Mouse (Mus musculus) adrenal gland, adult 18-20 months (tissue): ENCODE measurements at regions not wholly inside any gene's neighbourhood (a gene's known extent, or its start where the extent isn't known, plus 50 kb on each side); places are given as distances from the start of the nearest gene placed in this dataset.

Experiments used
- DNase-seq, 2 experiments: peaks; one replicate each; pipeline ENCODE4 v3.0.0; 2021 to 2022; ENCODE audit warnings: low spot score in 2 of 2

DNA sequence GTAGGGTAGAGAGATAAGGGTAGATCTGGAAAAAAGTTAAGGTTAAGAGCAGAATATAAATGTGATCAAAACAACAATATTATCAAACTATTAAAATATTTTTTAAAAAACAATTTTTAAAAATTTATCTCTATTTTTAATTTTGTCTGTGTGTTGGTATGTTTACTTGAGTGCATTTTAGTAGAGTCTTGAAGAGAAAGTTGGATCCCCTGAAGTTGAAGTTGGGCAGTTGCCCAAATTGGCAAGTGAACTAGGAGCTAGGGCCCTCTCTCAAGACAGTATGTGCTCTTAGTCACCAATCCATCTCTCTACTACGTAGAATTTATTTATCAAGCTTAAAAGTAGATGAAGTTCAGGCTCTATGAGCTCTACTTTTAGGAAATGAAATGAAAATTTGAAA lies 59.9 kb downstream of the Adamts1 start:
- no peak for DNase-seq

GRCm38 (mm10) chr16:85738606-85739195 lies 64.2 kb downstream of the Adamts1 start:
- DNase-seq = no peak

DNA sequence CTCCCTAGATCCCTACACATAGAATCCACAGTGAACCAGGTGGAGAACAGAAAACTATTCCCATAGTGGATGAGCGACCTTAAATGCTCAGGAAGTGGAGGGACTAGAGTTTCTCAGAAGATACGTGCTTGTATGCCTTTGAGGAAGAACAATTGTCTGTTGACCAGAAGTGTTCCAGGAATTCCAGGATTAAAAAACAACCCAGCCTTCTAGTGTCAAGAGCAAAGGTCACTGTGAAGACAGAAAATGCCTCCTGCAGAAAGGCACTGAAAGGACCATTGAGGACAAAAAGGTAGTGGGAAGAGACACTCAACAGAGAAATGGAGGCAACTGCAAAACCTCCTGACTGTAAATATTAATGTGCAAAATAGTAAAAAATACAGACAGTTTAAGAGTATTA lies 74.9 kb downstream of the Adamts1 start:
- DNase-seq = no peak

GRCm38 (mm10) chr16:85721968-85722367 lies 80.9 kb downstream of the Adamts1 start:
- DNase-seq = no peak

GRCm38 (mm10) chr16:85712291-85712690 lies 90.6 kb downstream of the Adamts1 start:
- DNase-seq = no peak

- DNase-seq = no peak
These were observed 98.5 kb downstream of the Adamts1 start for GRCm38 (mm10) chr16:85704254-85705020.

DNA sequence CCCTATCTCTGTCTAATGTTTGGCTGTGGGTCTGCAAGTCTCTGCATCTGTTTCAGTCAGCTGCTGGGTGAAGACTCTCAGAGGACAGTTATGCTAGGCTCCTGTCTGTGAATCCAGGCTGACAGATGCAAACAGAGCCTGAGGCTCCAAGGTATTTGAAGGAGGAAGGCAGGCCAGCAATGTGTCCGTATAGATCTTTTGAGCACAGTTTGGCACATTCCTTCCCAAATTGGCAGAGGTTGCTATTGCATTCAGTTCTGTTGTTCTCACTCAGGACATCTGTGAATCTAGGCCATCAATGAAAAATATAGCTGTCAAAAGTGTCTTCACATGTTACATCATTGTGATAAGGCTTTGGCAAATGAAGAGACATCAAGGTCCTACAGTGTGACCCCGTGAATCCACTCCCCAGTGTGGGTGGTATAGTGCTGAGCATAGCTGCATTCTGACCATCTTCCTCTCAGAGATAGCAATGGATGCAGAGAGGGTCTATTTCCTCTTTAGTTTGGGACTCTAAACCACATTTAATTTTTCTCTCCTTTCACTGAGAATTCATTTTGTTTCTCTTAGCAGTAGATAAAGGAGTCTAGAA lies 99.9 kb downstream of the Adamts1 start:
- DNase-seq = no peak

DNA sequence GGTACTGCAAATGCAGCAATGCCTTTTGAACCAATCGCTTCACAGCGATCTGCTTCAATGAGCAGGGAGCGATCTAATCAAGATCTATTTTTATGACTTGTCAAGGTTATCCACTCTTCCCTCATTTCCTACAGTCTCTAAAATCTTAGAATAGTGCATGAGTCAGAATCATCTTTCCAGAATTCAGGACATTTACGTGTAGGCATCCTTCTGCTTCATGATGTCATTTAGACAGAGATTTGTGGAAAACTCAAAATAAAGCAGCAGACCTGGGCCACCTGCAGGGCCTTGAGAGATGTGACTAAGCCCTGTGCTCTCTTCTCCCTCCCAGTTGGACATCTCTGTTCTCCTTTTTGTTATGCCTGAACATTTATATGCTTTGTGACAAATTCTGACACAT lies 103.6 kb downstream of the Adamts1 start:
- no peak for DNase-seq

- DNase-seq = no peak
These were observed 120.2 kb downstream of the Adamts1 start for GRCm38 (mm10) chr16:85682721-85683120.

- no peak for DNase-seq
These were observed 122.6 kb downstream of the Adamts1 start for GRCm38 (mm10) chr16:85680351-85680750.

GRCm38 (mm10) chr16:85678781-85679180 lies 124.1 kb downstream of the Adamts1 start:
- no peak for DNase-seq

DNA sequence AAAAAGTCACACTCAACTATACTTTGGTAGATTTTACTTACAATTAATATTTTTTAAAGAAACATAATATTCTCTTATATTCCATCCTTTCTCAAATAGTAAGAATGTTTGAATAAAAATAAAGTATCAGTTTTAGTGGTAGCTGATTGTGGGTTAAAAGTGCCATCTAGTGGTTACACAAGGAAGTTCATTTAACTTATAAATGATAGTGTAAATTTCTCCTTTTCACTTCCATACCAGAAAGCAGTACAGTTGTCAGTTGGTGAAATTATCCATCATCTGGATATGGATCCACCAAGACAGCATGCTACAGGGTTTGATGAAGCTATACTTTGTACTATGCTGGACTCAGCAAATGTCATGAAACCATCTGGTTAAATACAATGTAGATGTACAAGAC lies 124.7 kb downstream of the Adamts1 start:
- DNase-seq = no peak

DNA sequence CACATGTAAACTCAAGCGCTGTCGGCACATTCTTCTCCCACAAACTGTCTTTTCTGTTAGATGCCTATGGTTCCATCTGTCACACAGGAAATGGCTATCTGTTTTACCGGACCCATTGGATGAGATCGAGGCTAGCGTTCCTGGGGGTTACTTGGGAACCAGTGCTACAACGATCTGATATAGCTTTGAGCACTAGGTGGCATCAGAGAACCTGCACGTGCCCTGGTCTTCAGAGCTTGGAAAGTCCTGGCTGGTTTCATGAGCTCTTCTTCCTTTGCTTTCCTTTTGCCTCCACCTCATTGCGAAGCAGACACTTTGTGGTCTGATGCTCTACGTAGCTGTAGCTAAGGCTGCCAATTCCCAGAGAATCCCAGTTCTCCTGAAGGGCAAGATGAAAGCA lies 123.8 kb upstream of the Cyyr1 start:
- DNase-seq = peak in 1 of 2 experiments; percentile 12

DNA sequence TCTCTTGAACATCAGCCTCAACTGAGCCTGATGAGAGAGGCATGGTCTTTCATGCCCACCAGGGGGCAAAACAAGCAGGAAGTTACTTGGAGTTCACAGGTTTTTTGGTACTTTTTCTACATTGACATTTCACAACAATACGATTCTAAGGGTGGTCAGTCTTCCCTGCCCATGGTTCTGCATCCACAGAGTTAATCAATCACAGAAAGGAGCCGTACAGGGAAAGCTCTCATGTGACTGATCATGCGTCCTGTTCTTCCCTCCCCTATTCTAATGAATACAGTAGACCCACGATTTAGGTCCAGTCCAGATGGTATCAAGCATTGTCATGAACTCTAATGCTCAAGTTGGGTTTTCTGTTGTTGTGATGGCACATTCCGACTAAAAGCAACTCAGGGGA lies 115.6 kb upstream of the Cyyr1 start:
- no peak for DNase-seq

DNA sequence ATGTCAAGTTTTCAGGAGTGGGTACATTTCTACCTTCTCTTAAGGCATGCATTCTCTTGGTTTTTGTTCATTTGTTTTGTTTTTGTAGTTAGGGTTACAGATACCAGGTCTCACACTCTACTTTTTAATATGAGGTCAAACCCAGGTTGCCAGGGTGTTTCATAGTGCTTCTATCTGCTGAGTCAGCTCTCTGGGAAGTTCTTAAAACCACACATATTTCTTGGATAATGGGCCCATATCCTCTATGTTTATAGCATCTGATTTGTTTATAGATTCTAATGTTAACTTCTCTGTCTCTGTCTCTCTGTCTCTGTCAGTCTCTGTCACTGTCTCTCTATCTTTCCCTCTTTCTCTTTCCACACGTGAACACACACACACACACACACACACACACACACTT lies 114.6 kb upstream of the Cyyr1 start:
- DNase-seq = no peak

GRCm38 (mm10) chr16:85649516-85649915 lies 96.3 kb upstream of the Cyyr1 start:
- DNase-seq = no peak

GRCm38 (mm10) chr16:85640992-85641391 lies 87.8 kb upstream of the Cyyr1 start:
- DNase-seq = no peak

DNA sequence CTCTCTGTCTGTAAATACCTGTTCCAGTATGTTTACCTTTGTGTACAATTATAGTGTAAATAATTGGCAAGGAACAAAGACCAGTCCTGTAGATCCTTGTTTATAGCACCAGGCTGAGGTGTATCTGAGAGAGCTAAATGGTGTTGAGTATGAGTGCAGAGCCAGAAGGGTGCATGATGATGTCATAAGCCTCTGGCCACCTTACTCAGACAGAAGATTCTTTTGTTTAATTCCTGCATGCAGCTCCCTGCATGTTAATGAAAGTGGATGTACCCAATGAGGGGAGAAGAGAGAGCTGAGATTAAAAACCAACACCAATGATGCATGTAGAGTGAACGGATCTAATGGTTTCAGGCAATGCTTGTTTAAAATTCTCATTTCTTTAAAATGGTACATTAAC lies 83.9 kb upstream of the Cyyr1 start:
- DNase-seq = no peak

DNA sequence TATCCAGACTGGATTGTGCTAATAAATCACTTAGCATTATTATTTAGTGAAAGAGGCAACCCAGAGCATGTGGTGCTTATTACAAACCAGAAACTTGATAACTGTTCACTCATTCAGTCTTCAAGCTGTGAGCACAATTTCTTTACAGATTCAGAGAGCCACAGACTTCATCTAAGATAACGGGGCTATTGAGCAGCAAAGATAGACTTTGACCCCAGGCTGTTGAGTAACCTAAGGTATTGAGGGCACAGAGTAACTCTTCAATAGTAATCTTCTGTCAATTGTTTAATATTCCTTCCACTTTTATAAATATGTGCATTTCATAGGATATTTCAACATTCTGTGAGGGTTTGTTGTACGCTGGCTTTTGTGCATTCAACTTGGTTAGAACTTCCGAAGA lies 76.5 kb upstream of the Cyyr1 start:
- DNase-seq = no peak

DNA sequence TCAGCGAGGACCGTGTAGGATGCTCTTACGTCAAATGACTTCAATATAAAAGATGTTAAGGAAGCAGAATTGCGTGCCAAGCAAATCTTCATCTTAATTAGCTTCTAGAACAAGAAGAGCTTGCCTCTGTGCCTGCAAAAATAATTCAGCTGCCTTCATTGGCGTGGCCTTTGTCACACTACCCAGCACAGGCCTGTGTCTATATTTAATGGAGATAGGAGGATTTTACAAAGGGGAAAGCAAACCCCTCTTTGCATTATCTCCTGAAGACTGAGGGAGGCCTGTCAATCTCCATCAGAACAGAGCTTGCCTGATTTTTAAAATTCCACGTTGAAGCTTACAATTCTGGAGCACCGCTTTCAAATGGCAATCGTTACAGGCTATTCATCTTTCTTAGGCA lies 71.3 kb upstream of the Cyyr1 start:
- no peak for DNase-seq

DNA sequence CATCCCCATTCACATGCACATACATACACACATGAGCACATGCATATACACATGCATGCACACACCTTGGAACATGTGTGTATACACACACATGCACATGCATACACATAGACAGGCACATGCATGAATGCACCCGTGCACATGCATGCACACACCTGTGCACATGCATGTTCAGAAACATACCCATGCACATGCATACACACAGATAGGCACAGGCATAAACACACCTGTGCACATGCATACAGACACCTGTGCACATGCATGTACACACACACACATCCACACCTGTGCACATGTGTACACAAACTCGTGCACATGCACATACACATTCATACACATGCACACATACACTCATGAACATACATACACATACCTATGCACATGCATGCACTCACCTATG lies 50.9 kb upstream of the Cyyr1 start:
- DNase-seq = no peak
